Mouse (Mus musculus): ENCODE data around the gene Lmnb2.

DNA sequence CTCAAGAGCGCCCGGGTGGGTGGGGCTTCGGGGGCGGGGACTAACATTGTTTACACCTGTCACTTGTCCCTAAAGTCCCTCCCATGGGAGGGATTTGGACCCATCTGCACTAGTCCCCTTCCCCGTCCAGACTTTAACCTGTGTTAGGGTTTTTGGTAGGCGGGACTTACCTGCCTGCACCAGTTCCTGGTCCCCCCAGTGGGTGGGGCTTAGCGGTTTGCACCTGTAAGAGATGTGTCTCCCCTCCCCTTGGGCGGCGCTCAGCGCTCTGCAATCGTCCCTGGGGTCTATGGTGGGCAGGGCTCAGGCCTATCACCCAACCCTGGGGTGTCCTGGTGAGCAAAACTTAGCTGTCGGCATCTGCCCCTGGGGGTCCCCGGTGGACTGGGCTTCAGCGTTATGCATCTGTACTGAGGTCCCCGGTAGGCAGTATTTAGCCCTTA lies 688 bp downstream of the Lmnb2 start:
- TF ChIP-seq CTCF (IDR thresholded peaks at IDR 0.05; ENCODE audit: low read depth) (no peak), EP300 (IDR thresholded peaks at IDR 0.05; ENCODE audit: low read depth) (no peak)

All from liver, embryonic 14.5 days (tissue).